Mouse (Mus musculus) spleen, adult 2 months (tissue): ENCODE measurements around the gene Olfr742. TPM values are rescaled to one million over a fixed set of nuclear protein-coding genes. Genes with fewer than 3 reads are reported as not detected.

Experiments
- DNase-seq, 2 experiments: peaks; one replicate each; pipeline versions ENCODE4 v3.0.0 to v3.0.0-alpha.2; 2012 to 2021; ENCODE audit warnings: low spot score in 2 of 2, low read depth in 1 of 2
- H3K27ac ChIP-seq: fragments of 200-500 bp; 2 replicates; pipeline ENCODE4 v1.5.1; 2012; ENCODE audit warnings: low read length, inconsistent platforms; ENCODE audit not compliant: insufficient read depth
- H3K27me3 ChIP-seq: fragments of 200-500 bp; 2 replicates; pipeline ENCODE4 v1.6.1; 2012; ENCODE audit warnings: mild to moderate bottlenecking, moderate library complexity, low read length, inconsistent platforms; ENCODE audit not compliant: control insufficient read depth, insufficient read depth
- H3K36me3 ChIP-seq: fragments of 200-500 bp; 2 replicates; pipeline ENCODE4 v1.6.1; 2012; ENCODE audit warnings: mild to moderate bottlenecking, low read length, inconsistent platforms; ENCODE audit not compliant: control insufficient read depth, insufficient read depth
- H3K4me1 ChIP-seq: fragments of 200-500 bp; 2 replicates; pipeline ENCODE4 v1.6.1; 2011; ENCODE audit warnings: inconsistent platforms; ENCODE audit not compliant: control insufficient read depth, insufficient read depth, insufficient read length
- H3K4me3 ChIP-seq: fragments of 200-500 bp; 2 replicates; pipeline ENCODE4 v1.5.1; 2011; ENCODE audit warnings: mild to moderate bottlenecking, inconsistent platforms; ENCODE audit not compliant: insufficient read depth, insufficient read length; ENCODE audit errors: extremely low read depth
- CTCF ChIP-seq: fragments of 200-500 bp; IDR thresholded peaks from 2 replicates; pipeline ENCODE4 v1.5.1; 2011; ENCODE audit warnings: mild to moderate bottlenecking, inconsistent platforms; ENCODE audit not compliant: insufficient read depth, insufficient read length, insufficient replicate concordance; ENCODE audit errors: extremely low read depth
- POLR2A ChIP-seq: fragments of 200-500 bp; IDR thresholded peaks from 2 replicates; pipeline ENCODE4 v1.6.1; 2011; ENCODE audit warnings: low read depth, low read length, inconsistent platforms
- WGBS: fragments of 180-500 bp; shearing (Covaris S2); methylation state at CpG from one replicate; pipeline ENCODE4 v1.1.7; 2018; 5-methylcytosine and 5-hydroxymethylcytosine counted together
- polyA plus RNA-seq: library from polyadenylated mRNA; depleted of rRNA; stranded (reverse); fragments of >200 nt; gene quantifications from 2 replicates; pipeline ENCODE4 v1.2.3, GENCODE M21; 2012; rRNA removed

The Olfr742 gene
- not detected in 2 replicates for polyA plus RNA-seq

DNA sequence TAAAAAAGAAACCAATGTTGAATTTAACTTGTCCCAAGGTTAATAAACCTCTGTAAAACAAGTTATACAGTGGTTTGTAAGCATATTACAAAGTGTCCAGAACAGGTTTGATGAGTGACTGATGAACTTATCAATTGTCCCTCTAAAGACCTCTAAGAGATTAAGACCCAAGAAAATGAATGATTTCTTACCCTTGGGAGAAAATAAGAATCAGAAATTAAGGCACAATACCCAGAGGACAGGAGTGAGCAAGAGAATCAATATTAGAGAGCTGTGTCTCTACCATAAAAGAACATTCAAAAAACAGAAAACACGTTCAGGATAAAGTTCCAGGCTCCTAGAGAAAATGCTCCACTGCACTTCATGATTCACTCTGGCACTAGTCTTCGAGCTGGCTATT, at the start of gene Olfr742:
Olfr742 (plus strand) TSS at position 301 of the 400 bp plus-strand sequence.
- Histone ChIP-seq H3K4me3 (no peak within 1 kb of the TSS), H3K36me3 (no peaks in the 10 kb centered on the region), H3K27me3 (no peaks in the 10 kb centered on the region), H3K27ac (no peak within 1 kb of the TSS), H3K4me1 (no peaks in the 10 kb centered on the region)
- WGBS, result 55% methylated on average over 2 of the region's 2 CpGs
- TF ChIP-seq POLR2A (no peak), CTCF (no peak)
- DNase-seq, result no peak

DNA sequence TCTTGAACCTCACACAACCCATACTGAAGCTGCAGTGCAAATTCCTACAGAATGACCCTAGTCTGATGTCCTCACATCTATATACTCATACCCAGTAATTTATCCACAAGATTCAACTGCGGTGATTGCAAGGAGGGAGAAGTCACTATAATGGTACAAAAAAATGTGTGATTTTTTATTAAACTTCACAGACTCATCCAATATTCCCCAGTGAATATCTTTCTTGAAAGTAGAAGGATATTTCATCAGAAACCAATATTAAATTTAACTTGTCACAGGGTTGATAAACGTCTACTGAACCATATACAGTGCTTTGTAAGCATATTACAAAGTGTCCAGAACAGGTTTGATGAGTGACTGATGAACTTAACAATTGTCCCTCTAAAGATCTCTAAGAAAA, 31.0 kb upstream of the Olfr742 start, which contains the start of gene Olfr741:
Olfr741 (plus strand) TSS at position 301 of the 400 bp plus-strand sequence.
- Histone ChIP-seq H3K27ac (no peak within 1 kb of the TSS), H3K4me1 (no peaks in the 10 kb centered on the region), H3K4me3 (no peak within 1 kb of the TSS), H3K36me3 (no peaks in the 10 kb centered on the region), H3K27me3 (no peaks in the 10 kb centered on the region)
- no peak for DNase-seq
- WGBS, result 70% methylated on average over 2 of the region's 2 CpGs
- no peak for TF ChIP-seq CTCF
- TF ChIP-seq POLR2A, result no peak

DNA sequence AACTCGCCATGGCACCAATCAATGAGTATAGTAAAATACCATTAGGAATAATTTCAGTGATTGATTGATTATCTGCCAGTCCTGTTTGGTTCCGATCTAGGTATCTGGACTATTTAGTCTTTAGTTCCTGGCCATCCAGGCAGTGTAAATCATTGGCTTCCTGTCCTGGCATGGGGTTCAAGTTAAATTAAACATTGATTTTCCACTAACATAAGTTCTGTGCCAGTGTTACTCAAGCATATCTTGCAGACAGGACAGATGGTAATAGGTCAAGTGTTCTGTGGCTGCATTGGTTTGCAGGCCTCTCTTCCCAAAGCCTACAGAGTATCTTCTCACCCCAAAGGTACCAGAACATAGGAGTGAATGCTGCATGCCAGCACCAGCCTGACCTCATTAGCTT, 25.0 kb upstream of the Olfr742 start:
- no peak overlapping the region for H3K27ac ChIP-seq
- H3K27me3 ChIP-seq, result no peaks in the 10 kb centered on the region
- DNase-seq, result no peak
- H3K4me3 ChIP-seq, result no peak overlapping the region
- no peaks in the 10 kb centered on the region for H3K4me1 ChIP-seq
- TF ChIP-seq CTCF, result no peak
- no peak for TF ChIP-seq POLR2A
- WGBS, result 73% methylated on average over 2 of the region's 2 CpGs
- no peaks in the 10 kb centered on the region for H3K36me3 ChIP-seq

DNA sequence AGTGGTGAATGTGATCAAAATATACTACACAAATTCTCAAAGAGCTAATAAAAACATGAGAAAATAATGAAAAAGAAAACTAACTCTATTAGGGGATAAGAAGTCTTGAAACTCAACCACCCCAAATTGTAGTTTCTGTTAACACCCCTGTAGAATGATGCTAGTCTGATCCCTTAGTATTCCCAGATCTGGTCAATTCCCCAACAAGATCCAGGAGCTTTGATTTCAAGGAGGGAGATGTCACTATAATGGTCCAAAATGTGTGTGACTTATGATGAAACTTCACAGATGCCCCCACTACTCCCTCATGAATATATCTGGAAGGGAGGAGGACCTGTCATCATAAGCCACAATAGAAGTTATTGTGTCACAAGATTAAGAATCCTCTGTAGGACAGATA, 18.1 kb downstream of the Olfr742 start, which contains the start of gene Olfr743:
Olfr743 (plus strand) TSS at position 301 of the 400 bp plus-strand sequence.
- Histone ChIP-seq H3K27ac (no peak within 1 kb of the TSS), H3K36me3 (no peaks in the 10 kb centered on the region), H3K4me3 (no peak within 1 kb of the TSS), H3K27me3 (no peaks in the 10 kb centered on the region), H3K4me1 (no peaks in the 10 kb centered on the region)
- DNase-seq, result no peak
- TF ChIP-seq POLR2A (no peak), CTCF (no peak)

DNA sequence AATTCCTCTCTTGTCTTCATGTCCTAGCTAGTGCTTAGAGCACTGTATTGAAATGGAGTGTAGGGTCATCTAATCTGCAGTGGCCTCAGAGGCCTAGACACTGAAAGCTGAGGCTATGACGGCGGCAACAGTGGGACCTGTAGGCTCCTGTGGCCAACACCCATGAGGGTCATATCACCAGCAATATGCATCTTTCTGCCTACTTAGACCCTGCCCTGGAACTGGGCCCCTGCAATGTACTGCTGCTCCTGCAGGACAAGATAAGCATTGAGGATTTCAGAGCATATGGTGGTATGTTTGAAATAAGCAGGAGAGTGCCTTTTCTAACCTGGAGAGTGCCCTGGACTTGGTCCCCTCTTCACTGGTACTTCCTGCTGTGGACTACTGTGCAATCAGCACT, 49.3 kb downstream of the Olfr742 start:
- Histone ChIP-seq H3K27me3 (no peaks in the 10 kb centered on the region), H3K27ac (no peak overlapping the region), H3K36me3 (no peaks in the 10 kb centered on the region), H3K4me3 (no peak overlapping the region), H3K4me1 (no peaks in the 10 kb centered on the region)
- DNase-seq, result no peak
- TF ChIP-seq CTCF, result no peak
- no peak for TF ChIP-seq POLR2A
- WGBS, result 90% methylated on average over 2 of the region's 2 CpGs

Other genes starting within 250 kb of the Olfr742 start
- not detected in 2 replicates for gene Olfr732, start 219.4 kb upstream of the Olfr742 start, polyA plus RNA-seq
- gene Olfr733, start 202.1 kb upstream of the Olfr742 start, polyA plus RNA-seq, result not detected in 2 replicates
- not detected in 2 replicates for gene Olfr734, start 176.8 kb upstream of the Olfr742 start, polyA plus RNA-seq
- not detected in 2 replicates for gene Olfr735, start 154.7 kb upstream of the Olfr742 start, polyA plus RNA-seq
- gene Tlr11, start 145.7 kb upstream of the Olfr742 start, polyA plus RNA-seq, result 2.9 and 3.2 TPM in 2 replicates
- not detected in 2 replicates for gene Olfr736, start 122.4 kb upstream of the Olfr742 start, polyA plus RNA-seq
- gene Olfr738, start 96.0 kb upstream of the Olfr742 start, polyA plus RNA-seq, result not detected in 2 replicates
- gene Olfr739, start 85.0 kb upstream of the Olfr742 start, polyA plus RNA-seq, result not detected in 2 replicates
- gene Olfr740, start 58.1 kb upstream of the Olfr742 start, polyA plus RNA-seq, result not detected in 2 replicates
- gene Olfr741, start 30.9 kb upstream of the Olfr742 start, polyA plus RNA-seq, result not detected in 2 replicates
- gene Olfr743, start 18.2 kb downstream of the Olfr742 start, polyA plus RNA-seq, result not detected in 2 replicates
- not detected in 2 replicates for gene Olfr744, start 111.3 kb downstream of the Olfr742 start, polyA plus RNA-seq
- gene Olfr745, start 135.8 kb downstream of the Olfr742 start, polyA plus RNA-seq, result not detected in 2 replicates
- not detected in 2 replicates for gene Olfr746, start 143.5 kb downstream of the Olfr742 start, polyA plus RNA-seq
- not detected in 2 replicates for gene Olfr747, start 189.6 kb downstream of the Olfr742 start, polyA plus RNA-seq
- not detected in 2 replicates for gene Olfr748, start 203.8 kb downstream of the Olfr742 start, polyA plus RNA-seq
- not detected in 2 replicates for gene Olfr749, start 241.5 kb downstream of the Olfr742 start, polyA plus RNA-seq